Mouse (Mus musculus): ENCODE data around the gene Cnpy3. TPM values are rescaled to one million over a fixed set of nuclear protein-coding genes. Genes with fewer than 3 reads are reported as not detected.
A peak's percentile ranks its signal among the peaks of the same experiment; 100 is the strongest.
"Not testable (repeated sequence)": the region's sequence is repeated elsewhere in the genome, so short reads cannot be mapped to it uniquely, and the experiment has no call there.

Cnpy3 gene
- polyA plus RNA-seq, 1 experiment from 2014 or later, result 54.9 TPM

DNA sequence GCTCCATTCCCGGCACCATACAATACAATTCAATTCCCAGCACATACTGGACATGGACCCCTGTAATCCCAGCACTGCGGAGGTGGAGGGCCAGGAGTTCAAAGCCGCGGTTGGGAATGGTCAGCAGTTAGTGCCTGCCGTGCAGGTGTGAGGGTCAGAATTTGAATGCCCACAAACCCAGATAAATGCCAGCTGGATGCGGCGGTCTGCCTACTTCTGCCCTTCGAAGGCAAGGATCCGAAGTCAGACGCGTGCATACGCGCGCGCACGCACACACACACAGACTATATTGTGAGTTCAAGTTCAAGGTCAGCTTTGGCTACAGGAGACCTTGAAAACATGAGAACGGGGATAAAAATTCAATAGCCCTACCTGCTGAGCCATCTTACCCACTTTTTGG lies 19.6 kb upstream of the Cnpy3 start:
- peak overlapping the region; percentile 85 for H3K4me2 ChIP-seq (ENCODE audit: low read depth)
- H3K9me3 ChIP-seq (ENCODE audit: control insufficient read depth, low read length), result no peaks in the 10 kb centered on the region
- ATAC-seq (ENCODE audit: insufficient read depth, low FRiP score, low TSS enrichment), result no peak
- H3K36me3 ChIP-seq (ENCODE audit: control insufficient read depth, insufficient read depth, low read length), result peaks cover 8% of the 10 kb centered on the region
- H3K9ac ChIP-seq (ENCODE audit: low read length), result peak overlapping the region; percentile 84
- 68% methylated on average over 17 of the region's 17 CpGs for WGBS
- no peak for DNase-seq (ENCODE audit: low spot score)
- H3K4me3 ChIP-seq (ENCODE audit: low read depth, low read length), result peak overlapping the region; percentile 84
- H3K27ac ChIP-seq (ENCODE audit: low read depth, low read length), result no peak overlapping the region
- H3K4me1 ChIP-seq (ENCODE audit: control insufficient read depth, insufficient read depth, low read length), result peaks cover 13% of the 10 kb centered on the region
- no peaks in the 10 kb centered on the region for H3K27me3 ChIP-seq (ENCODE audit: control insufficient read depth, insufficient read depth, low read length)

DNA sequence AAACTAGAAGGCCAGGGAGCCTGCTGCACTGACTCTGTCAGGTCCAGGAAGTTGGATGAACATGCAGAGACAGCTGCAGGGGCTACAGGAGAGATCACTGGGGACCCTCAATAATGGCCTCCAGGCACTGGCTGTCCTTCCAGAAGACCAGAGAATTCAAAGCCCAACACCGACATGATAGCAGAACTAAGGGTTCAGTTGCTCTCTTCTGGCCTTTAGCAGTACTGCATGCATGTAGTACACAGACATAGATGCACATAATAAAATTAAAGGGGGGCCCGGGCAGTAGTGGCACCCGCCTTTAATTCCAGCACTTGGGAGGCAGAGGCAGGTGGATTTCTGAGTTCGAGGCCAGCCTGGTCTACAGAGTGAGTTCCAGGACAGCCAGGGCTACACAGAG lies 19.0 kb upstream of the Cnpy3 start:
- H3K36me3 ChIP-seq (ENCODE audit: control insufficient read depth, insufficient read depth, low read length), result peaks cover 4% of the 10 kb centered on the region
- H3K9me3 ChIP-seq (ENCODE audit: control insufficient read depth, low read length), result no peaks in the 10 kb centered on the region
- H3K4me2 ChIP-seq (ENCODE audit: low read depth), result no peak overlapping the region
- DNase-seq (ENCODE audit: low spot score) (no peak), ATAC-seq (ENCODE audit: insufficient read depth, low FRiP score, low TSS enrichment) (no peak)
- no peak overlapping the region for H3K9ac ChIP-seq (ENCODE audit: low read length)
- H3K4me1 ChIP-seq (ENCODE audit: control insufficient read depth, insufficient read depth, low read length), result peaks cover 13% of the 10 kb centered on the region
- WGBS, result 92% methylated on average over 4 of the region's 4 CpGs
- H3K27ac ChIP-seq (ENCODE audit: low read depth, low read length), result no peak overlapping the region
- H3K27me3 ChIP-seq (ENCODE audit: control insufficient read depth, insufficient read depth, low read length), result no peaks in the 10 kb centered on the region
- H3K4me3 ChIP-seq (ENCODE audit: low read depth, low read length), result no peak overlapping the region

DNA sequence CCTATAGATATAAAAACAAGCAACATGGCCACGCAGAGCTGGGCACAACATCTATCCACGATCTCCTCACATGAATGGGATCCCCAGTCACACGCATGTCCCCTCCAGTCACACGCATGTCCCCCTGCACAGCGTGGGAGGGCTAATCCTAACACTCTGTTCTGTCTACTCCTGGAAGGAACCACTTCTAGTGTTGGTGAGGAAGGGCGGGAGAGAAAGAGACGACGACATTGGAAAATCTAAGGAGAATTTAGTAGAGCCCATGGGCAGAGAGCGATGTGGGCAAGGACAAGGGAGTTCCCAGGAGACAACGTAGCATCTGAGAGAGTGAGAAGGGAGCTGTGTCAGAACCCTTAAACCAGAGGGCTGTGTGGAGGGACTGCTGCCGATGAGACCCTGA lies 18.5 kb upstream of the Cnpy3 start:
- Histone ChIP-seq H3K27ac (ENCODE audit: low read depth, low read length) (no peak overlapping the region), H3K9me3 (ENCODE audit: control insufficient read depth, low read length) (no peaks in the 10 kb centered on the region), H3K27me3 (ENCODE audit: control insufficient read depth, insufficient read depth, low read length) (no peaks in the 10 kb centered on the region), H3K4me3 (ENCODE audit: low read depth, low read length) (no peak overlapping the region), H3K36me3 (ENCODE audit: control insufficient read depth, insufficient read depth, low read length) (peaks cover 4% of the 10 kb centered on the region), H3K4me1 (ENCODE audit: control insufficient read depth, insufficient read depth, low read length) (peaks cover 13% of the 10 kb centered on the region), H3K9ac (ENCODE audit: low read length) (no peak overlapping the region), H3K4me2 (ENCODE audit: low read depth) (no peak overlapping the region)
- DNase-seq (ENCODE audit: low spot score) (no peak), ATAC-seq (ENCODE audit: insufficient read depth, low FRiP score, low TSS enrichment) (no peak)
- WGBS, result 90% methylated on average over 11 of the region's 11 CpGs

DNA sequence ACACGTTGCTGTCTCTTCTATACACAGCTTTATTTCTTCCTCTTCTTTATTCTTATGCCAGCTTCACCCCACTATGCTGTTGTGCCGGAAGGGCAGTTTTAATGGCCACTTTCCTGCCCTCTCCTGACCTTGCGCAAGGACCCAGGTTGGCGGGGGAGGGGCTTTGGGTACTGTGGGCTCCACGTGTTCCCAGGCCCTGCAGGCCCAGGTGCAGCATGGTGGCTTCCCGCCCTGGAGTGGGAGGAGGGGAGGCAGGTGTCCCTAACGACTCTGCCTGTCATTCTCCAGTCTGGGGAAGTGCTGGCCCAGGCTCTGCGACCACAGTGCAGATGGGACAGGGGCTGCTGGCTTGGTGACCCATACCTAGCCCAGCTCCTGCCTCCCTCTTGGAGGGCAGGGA lies 15.9 kb upstream of the Cnpy3 start:
- 52% methylated on average over 8 of the region's 8 CpGs for WGBS
- H3K36me3 ChIP-seq (ENCODE audit: control insufficient read depth, insufficient read depth, low read length), result no peaks in the 10 kb centered on the region

DNA sequence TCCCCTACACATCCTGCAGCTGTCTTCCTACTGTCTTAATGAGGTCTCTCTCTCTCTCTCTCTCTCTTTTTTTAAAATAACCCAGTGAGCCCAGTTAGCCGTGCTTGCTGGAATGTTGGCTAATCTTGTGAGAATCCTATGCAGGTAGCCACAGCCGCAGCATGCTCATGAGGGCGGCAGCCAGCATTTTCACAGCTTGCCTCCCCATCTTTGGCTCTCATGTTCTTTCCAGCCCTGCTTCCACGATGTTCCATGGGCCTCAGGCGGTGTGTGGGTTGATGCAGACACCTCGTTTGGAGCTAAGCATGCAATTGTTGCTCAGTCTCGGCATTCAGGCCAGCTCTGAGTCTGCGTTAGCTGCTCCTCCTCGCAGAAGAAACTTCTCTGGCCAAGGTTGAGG lies 12.9 kb upstream of the Cnpy3 start:
- H3K4me2 ChIP-seq (ENCODE audit: low read depth); H3K27me3 ChIP-seq (ENCODE audit: control insufficient read depth, insufficient read depth, low read length); DNase-seq (ENCODE audit: low spot score); ATAC-seq (ENCODE audit: insufficient read depth, low FRiP score, low TSS enrichment); H3K27ac ChIP-seq (ENCODE audit: low read depth, low read length); H3K4me1 ChIP-seq (ENCODE audit: control insufficient read depth, insufficient read depth, low read length); H3K9me3 ChIP-seq (ENCODE audit: control insufficient read depth, low read length); H3K9ac ChIP-seq (ENCODE audit: low read length); H3K4me3 ChIP-seq (ENCODE audit: low read depth, low read length); H3K36me3 ChIP-seq (ENCODE audit: control insufficient read depth, insufficient read depth, low read length): not testable (repeated sequence)
- WGBS, result 73% methylated on average over 9 of the region's 9 CpGs

More for the DNA sequence above, 15.9 kb upstream of the Cnpy3 start:
- DNase-seq (ENCODE audit: low spot score) (no peak), ATAC-seq (ENCODE audit: insufficient read depth, low FRiP score, low TSS enrichment) (no peak)
- Histone ChIP-seq H3K9me3 (ENCODE audit: control insufficient read depth, low read length) (no peaks in the 10 kb centered on the region), H3K4me1 (ENCODE audit: control insufficient read depth, insufficient read depth, low read length) (peaks cover 5% of the 10 kb centered on the region), H3K4me2 (ENCODE audit: low read depth) (no peak overlapping the region), H3K27me3 (ENCODE audit: control insufficient read depth, insufficient read depth, low read length) (no peaks in the 10 kb centered on the region), H3K27ac (ENCODE audit: low read depth, low read length) (no peak overlapping the region), H3K9ac (ENCODE audit: low read length) (no peak overlapping the region), H3K4me3 (ENCODE audit: low read depth, low read length) (no peak overlapping the region)

DNA sequence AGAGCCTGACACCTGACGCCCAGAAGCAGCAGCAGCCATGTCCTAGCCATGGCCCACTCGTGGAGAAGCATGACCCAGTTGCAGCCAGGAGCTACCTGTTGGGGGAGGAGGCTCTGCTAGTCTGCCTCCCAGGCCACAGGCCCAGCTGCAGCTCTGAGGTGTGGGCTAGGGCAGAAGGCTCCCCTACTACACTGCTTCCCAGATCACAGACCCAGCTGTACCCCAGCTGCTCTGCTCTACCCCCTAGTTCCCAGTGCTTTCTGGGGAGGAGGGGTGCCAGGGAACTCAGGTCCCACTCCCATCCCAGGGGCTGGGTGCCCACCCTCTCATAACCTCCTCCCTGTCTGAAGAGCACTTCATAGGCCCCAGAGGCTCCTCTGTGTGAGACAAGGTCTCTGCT lies 11.5 kb upstream of the Cnpy3 start, which contains the start of gene Ptcra:
Gene Ptcra (minus strand): TSS at position 169 of the 400 bp plus-strand sequence.
- WGBS, result 53% methylated on average over 2 of the region's 2 CpGs
- Histone ChIP-seq H3K9me3 (ENCODE audit: control insufficient read depth, low read length) (no peaks in the 10 kb centered on the region), H3K27ac (ENCODE audit: low read depth, low read length) (no peak within 1 kb of the TSS), H3K36me3 (ENCODE audit: control insufficient read depth, insufficient read depth, low read length) (no peaks in the 10 kb centered on the region), H3K4me2 (ENCODE audit: low read depth) (no peak within 1 kb of the TSS), H3K27me3 (ENCODE audit: control insufficient read depth, insufficient read depth, low read length) (no peaks in the 10 kb centered on the region), H3K9ac (ENCODE audit: low read length) (no peak within 1 kb of the TSS), H3K4me1 (ENCODE audit: control insufficient read depth, insufficient read depth, low read length) (no peaks in the 10 kb centered on the region), H3K4me3 (ENCODE audit: low read depth, low read length) (no peak within 1 kb of the TSS)
- ATAC-seq (ENCODE audit: insufficient read depth, low FRiP score, low TSS enrichment) (no peak), DNase-seq (ENCODE audit: low spot score) (no peak)

DNA sequence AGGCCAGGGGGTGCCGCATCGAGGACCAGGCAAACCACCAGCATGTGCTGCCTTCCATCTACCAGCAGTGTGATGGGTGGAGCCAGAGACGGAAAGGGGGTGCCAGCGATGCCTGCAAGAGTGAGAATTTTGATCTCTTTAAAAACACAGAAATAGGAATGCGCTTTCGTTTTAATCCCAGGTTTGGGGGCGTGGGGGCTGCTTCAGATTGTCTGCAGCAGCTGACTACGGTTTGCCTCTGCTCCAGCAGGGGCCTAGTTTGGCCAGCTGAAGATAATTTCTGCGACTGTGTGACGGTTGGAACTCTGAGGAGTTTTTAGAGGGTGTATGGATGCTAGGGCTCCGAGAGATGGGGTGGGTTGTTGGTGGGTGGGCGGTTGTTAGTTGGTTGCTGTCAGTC lies 6.7 kb upstream of the Cnpy3 start:
- H3K4me3 ChIP-seq (ENCODE audit: low read depth, low read length), result no peak overlapping the region
- no peaks in the 10 kb centered on the region for H3K9me3 ChIP-seq (ENCODE audit: control insufficient read depth, low read length)
- DNase-seq (ENCODE audit: low spot score) (no peak), ATAC-seq (ENCODE audit: insufficient read depth, low FRiP score, low TSS enrichment) (no peak)
- no peaks in the 10 kb centered on the region for H3K36me3 ChIP-seq (ENCODE audit: control insufficient read depth, insufficient read depth, low read length)
- WGBS, result 82% methylated on average over 12 of the region's 12 CpGs
- H3K27ac ChIP-seq (ENCODE audit: low read depth, low read length), result no peak overlapping the region
- H3K9ac ChIP-seq (ENCODE audit: low read length), result no peak overlapping the region
- H3K27me3 ChIP-seq (ENCODE audit: control insufficient read depth, insufficient read depth, low read length), result no peaks in the 10 kb centered on the region
- no peak overlapping the region for H3K4me2 ChIP-seq (ENCODE audit: low read depth)
- H3K4me1 ChIP-seq (ENCODE audit: control insufficient read depth, insufficient read depth, low read length), result no peaks in the 10 kb centered on the region

DNA sequence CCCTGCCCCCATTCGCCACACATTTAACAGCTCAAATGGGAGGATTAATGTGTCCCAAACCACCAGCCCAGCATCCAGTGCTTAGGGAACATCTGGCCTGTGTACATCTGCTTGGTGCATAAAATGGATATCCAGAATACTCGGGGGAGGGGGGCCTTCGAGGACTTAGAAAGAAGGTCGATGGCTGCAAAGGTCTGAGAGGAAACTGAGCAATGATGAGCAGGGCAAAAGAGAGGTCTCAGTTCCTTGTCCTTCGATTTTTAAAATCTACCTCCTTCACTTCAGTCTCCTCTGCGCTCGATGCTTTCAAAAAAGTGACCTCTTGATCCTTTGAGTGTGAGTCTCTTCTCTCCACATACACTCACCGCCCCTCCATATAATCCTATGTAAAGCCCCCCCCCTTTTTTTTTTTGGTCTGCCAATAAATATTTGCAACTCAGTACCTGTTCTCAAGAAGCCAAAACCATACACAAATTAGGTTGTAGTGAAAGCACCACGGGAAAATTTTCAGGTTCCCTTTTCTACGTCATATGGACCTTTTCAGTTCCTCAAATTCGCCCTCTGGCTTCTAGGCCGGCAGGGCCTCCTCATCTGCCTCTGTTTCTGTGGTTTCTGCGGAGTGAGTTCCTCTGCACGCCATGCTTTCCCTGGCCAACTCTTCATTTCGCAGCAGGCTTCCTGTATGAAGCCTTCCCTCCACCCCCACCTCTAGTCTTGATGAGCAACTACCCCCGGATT lies 789 bp downstream of the Cnpy3 start:
- Histone ChIP-seq H3K27me3 (ENCODE audit: control insufficient read depth, insufficient read depth, low read length) (no peaks in the 10 kb centered on the region), H3K4me1 (ENCODE audit: control insufficient read depth, insufficient read depth, low read length) (peaks cover 7% of the 10 kb centered on the region; the same call in 1 of the 2 replicates), H3K9ac (ENCODE audit: low read length) (peak overlapping the region; percentile 68), H3K4me2 (ENCODE audit: low read depth) (peak overlapping the region; percentile 79), H3K27ac (ENCODE audit: low read depth, low read length) (peak overlapping the region; percentile 75), H3K9me3 (ENCODE audit: control insufficient read depth, low read length) (no peaks in the 10 kb centered on the region), H3K36me3 (ENCODE audit: control insufficient read depth, insufficient read depth, low read length) (peaks cover 4% of the 10 kb centered on the region), H3K4me3 (ENCODE audit: low read depth, low read length) (peak overlapping the region; percentile 64)
- ATAC-seq (ENCODE audit: insufficient read depth, low FRiP score, low TSS enrichment) (no peak), DNase-seq (ENCODE audit: low spot score) (no peak)
- 27% methylated on average over 16 of the region's 16 CpGs for WGBS

DNA sequence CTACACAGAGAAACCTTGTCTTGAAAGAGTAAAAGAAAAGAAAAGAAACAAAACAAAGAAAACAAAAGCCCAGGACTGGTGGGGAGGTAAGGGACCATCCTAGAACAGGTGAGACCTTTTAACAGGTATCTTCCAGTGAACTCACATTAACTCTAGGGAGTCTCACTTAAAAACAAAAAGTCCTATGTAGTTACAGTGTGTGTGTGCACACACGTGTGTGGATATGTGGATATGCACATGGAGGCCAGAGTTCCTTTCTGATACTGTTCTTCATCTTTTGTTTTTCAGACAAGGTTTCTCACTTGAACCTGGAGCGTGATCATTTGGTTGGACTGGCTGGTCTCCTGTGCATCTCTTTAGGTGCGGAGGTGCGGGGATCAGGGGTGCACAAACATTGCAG lies 1.4 kb downstream of the Cnpy3 start:
- H3K36me3 ChIP-seq (ENCODE audit: control insufficient read depth, insufficient read depth, low read length), result peaks cover 4% of the 10 kb centered on the region
- H3K9ac ChIP-seq (ENCODE audit: low read length), result no peak overlapping the region
- H3K27ac ChIP-seq (ENCODE audit: low read depth, low read length), result no peak overlapping the region
- no peaks in the 10 kb centered on the region for H3K27me3 ChIP-seq (ENCODE audit: control insufficient read depth, insufficient read depth, low read length)
- H3K4me3 ChIP-seq (ENCODE audit: low read depth, low read length), result peak overlapping the region; percentile 64; the same call in 1 of the 2 replicates
- peaks cover 7% of the 10 kb centered on the region; the same call in 1 of the 2 replicates for H3K4me1 ChIP-seq (ENCODE audit: control insufficient read depth, insufficient read depth, low read length)
- WGBS, result 91% methylated on average over 4 of the region's 4 CpGs
- no peak for ATAC-seq (ENCODE audit: insufficient read depth, low FRiP score, low TSS enrichment)
- peak overlapping the region; percentile 79; the same call in 1 of the 2 replicates for H3K4me2 ChIP-seq (ENCODE audit: low read depth)
- no peak for DNase-seq (ENCODE audit: low spot score)
- H3K9me3 ChIP-seq (ENCODE audit: control insufficient read depth, low read length), result no peaks in the 10 kb centered on the region

Measured in neural tube, embryonic 11.5 days (tissue).